Mouse (Mus musculus) thymus, adult 2 months (tissue): ENCODE results near the gene Htr1b.

Experiments used
- CTCF ChIP-seq: fragments of 200-500 bp; IDR thresholded peaks from 2 replicates; pipeline ENCODE4 v1.5.1; 2012; ENCODE audit warnings: mild to moderate bottlenecking, control low read depth, low read length, moderate library complexity, borderline replicate concordance; ENCODE audit not compliant: control insufficient read depth, poor library complexity, insufficient read depth; ENCODE audit errors: extremely low read depth
- POLR2A ChIP-seq: fragments of 200-500 bp; IDR thresholded peaks from 2 replicates; pipeline ENCODE4 v1.6.1; 2012; ENCODE audit warnings: mild to moderate bottlenecking, low read length, control low read depth, moderate library complexity; ENCODE audit not compliant: control insufficient read depth, poor library complexity, insufficient read depth; ENCODE audit errors: extremely low read depth

DNA sequence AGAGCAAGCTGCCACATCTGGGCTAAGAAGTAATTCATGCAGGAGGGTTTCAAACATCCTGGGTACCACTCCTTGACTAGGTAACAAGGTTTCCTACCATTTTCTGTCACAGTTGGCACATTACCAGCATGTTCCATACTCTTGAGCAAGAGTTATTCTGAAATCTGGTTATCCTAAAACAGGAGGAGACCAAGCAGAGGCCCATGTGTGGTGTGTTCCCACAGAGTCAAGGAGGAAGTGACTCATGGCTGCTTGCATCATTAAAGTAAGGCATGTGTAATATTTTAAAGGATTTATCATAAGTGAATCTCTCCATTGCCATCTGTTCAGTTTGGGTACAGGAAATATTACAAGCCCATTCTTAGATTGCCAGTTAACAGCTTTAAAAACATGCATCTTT is 7.7 kb downstream of the Htr1b start:
- TF ChIP-seq CTCF: no peak
- TF ChIP-seq POLR2A: no peak
